Mouse (Mus musculus) liver, postnatal 0 days (tissue): ENCODE data around the gene Tmem41b.

Source experiments
- CTCF ChIP-seq: sonication (generic); IDR thresholded peaks from 2 replicates; pipeline ENCODE4 v1.5.1; 2016; ENCODE audit warnings: antibody characterized with exemption, low read depth
- EP300 ChIP-seq: IDR thresholded peaks from 2 replicates; pipeline ENCODE4 v1.6.1; 2016; ENCODE audit warnings: antibody characterized with exemption, low read depth, mild to moderate bottlenecking

DNA sequence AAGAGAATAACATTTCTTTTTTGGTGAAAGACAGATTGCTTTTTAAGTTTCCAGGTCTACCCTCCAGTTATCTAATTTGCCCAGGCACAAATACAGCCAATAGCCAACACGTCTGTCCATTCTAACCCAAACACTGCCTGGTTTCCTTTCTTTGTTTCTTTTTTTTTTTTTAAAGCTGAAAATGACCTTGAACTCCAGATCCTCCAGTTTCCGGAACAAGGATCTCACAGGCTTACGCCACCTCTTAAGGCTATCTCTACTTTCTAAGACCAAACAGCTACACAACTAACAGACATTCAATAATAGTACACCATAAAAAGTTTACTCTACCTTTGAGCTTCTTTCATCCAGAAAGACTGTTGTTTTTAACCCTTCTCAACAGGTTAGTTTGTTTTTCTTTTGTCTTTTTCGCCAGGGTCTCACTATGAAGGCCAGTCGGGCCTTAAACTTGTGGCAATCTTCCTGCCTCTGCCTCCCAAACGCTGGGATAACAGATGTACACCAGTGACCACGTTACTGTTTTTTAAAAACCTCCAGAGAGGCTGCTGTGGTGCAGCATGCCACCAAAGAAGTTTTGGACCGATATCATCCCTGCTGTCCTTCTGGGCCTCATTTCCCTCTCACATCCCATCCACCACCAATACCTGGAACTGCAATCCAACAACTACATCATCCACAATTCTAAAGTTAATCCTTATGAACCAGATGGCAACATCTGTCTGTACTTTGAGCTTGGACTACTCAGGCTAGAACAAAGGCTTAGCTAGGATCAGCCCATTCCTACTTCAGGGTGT, 28.5 kb downstream of the Tmem41b start:
- TF ChIP-seq EP300 (no peak), CTCF (no peak)
